Mouse (Mus musculus) heart, embryonic 10.5 days (tissue): ENCODE data around the gene Kat6b. TPM values are rescaled to one million over a fixed set of nuclear protein-coding genes. Genes with fewer than 3 reads are reported as not detected.

Experiments used
- DNase-seq: peaks from one replicate; pipeline ENCODE4 v3.0.0-alpha.2; 2017; ENCODE audit warnings: low spot score
- H3K27ac ChIP-seq: fragments of 300-500 bp; sonication (generic); 2 replicates; pipeline ENCODE4 v1.5.1; 2016; ENCODE audit warnings: mild to moderate bottlenecking
- H3K27me3 ChIP-seq: fragments of 300-500 bp; sonication (generic); 2 replicates; pipeline ENCODE4 v1.6.1; 2016; ENCODE audit warnings: mild to moderate bottlenecking; ENCODE audit not compliant: poor library complexity, insufficient read depth, severe bottlenecking
- H3K36me3 ChIP-seq: fragments of 300-500 bp; sonication (generic); 2 replicates; pipeline ENCODE4 v1.6.1; 2016; ENCODE audit warnings: mild to moderate bottlenecking, moderate library complexity
- H3K4me1 ChIP-seq: fragments of 300-500 bp; sonication (generic); 2 replicates; pipeline ENCODE4 v1.6.1; 2016; ENCODE audit warnings: mild to moderate bottlenecking
- H3K4me3 ChIP-seq: fragments of 300-500 bp; sonication (generic); 2 replicates; pipeline ENCODE4 v1.5.1; 2016; ENCODE audit warnings: mild to moderate bottlenecking, moderate library complexity
- H3K9me3 ChIP-seq: fragments of 300-500 bp; sonication (generic); 2 replicates; pipeline ENCODE4 v1.6.1; 2016; ENCODE audit warnings: mild to moderate bottlenecking, moderate library complexity
- WGBS: fragments of 180-500 bp; shearing (Covaris S2); methylation state at CpG from one replicate; pipeline ENCODE4 v1.1.7; 2016; 5-methylcytosine and 5-hydroxymethylcytosine counted together
- polyA plus RNA-seq: library from polyadenylated mRNA; unstranded; fragments of >200 nt; fragmentation: Nextera tagmentation; extraction: Ambion mirVana; gene quantifications from 2 replicates; pipeline ENCODE4 v1.2.1, GENCODE M21; 2016

The Kat6b gene
- polyA plus RNA-seq, 1 experiment from 2014 or later, result 11.1 TPM

DNA sequence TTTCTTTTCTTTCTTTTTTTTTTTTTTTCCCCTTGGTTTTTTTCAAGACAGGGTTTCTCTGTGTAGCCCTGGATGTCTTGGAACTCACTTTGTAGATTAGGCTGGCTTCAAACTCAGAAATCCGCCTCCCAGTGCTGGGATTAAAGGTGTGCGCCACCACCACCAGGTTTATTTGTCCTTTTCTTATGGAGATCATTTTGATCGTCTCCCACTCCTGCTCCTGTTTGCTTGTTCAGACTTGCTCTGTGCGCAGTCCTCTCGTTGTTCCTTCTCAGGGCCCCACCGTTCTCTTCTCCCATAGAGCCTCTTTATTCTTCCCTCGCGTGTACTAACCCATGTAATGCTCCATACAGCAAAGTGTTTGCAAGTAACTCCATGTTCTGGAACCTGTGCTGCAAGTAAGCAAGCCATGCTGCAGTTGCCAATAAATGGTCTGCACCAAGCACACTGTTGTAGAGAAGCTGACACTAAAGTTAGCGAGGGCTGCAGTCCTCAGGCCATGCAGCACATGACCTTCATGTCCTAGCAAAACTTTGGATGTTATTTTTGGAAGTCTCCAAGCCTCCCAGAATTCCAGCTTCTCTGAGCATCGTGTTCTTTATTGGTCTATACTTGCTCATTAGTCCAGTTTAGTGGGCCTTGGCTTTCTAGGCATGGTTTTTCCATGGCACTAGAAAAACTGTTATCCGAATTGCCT, 55.4 kb downstream of the Kat6b start:
- 82% methylated on average over 11 of the region's 11 CpGs for WGBS
- Histone ChIP-seq H3K27ac (peak overlapping the region; percentile 73), H3K4me3 (no peak overlapping the region)

DNA sequence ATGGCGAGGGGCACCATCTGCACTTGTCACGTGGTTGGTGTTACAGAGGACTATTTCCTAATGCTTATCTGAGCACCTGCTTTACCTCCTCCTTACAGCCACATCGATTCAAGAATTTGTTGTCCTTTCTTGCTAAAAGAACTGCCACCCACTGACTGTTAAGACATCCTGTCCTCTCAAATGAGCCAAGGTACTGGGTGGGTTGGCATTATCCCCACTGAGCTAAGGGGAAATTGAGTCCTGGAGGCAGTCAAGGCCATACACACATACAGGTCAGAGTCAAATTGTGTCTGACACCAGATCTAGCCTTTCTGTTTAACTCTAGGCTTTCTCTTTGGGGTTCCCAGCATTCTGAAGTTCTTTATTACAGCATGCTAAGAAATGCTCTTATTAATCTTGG, 56.6 kb downstream of the Kat6b start:
- WGBS, result 83% methylated on average over 3 of the region's 3 CpGs
- Histone ChIP-seq H3K36me3 (peaks cover 15% of the 10 kb centered on the region), H3K4me3 (no peak overlapping the region), H3K27ac (peak overlapping the region; percentile 69), H3K4me1 (peaks cover 39% of the 10 kb centered on the region), H3K27me3 (no peaks in the 10 kb centered on the region), H3K9me3 (no peaks in the 10 kb centered on the region)
- no peak for DNase-seq

More for the DNA sequence above, 55.4 kb downstream of the Kat6b start:
- peaks cover 8% of the 10 kb centered on the region; the same call in 1 of the 2 replicates for H3K36me3 ChIP-seq
- no peak for DNase-seq
- H3K27me3 ChIP-seq, result no peaks in the 10 kb centered on the region
- H3K4me1 ChIP-seq, result peaks cover 39% of the 10 kb centered on the region
- H3K9me3 ChIP-seq, result no peaks in the 10 kb centered on the region

DNA sequence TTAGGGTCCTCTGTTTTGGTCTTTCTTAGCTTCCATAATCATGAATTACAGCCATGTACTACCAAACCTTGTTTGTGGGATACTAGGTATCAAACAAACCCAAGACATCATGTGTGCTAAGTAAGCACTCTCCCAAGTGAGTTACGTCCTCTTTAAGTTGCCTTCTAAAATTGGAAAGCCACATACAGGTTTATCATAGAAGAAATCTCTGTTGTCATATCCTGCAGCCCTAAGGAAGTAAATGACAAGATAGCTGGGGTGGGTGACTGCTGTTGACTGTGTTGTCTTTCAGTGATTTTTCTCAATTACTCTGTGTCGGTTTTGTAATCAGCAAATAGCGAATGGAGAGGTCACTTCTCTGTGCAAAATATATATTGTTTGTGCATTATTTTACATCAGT, 58.5 kb downstream of the Kat6b start:
- Histone ChIP-seq H3K27me3 (no peaks in the 10 kb centered on the region), H3K27ac (no peak overlapping the region), H3K4me3 (no peak overlapping the region), H3K4me1 (peaks cover 34% of the 10 kb centered on the region), H3K9me3 (no peaks in the 10 kb centered on the region), H3K36me3 (peaks cover 13% of the 10 kb centered on the region)
- no peak for DNase-seq
- 85% methylated on average over 3 of the region's 3 CpGs for WGBS

DNA sequence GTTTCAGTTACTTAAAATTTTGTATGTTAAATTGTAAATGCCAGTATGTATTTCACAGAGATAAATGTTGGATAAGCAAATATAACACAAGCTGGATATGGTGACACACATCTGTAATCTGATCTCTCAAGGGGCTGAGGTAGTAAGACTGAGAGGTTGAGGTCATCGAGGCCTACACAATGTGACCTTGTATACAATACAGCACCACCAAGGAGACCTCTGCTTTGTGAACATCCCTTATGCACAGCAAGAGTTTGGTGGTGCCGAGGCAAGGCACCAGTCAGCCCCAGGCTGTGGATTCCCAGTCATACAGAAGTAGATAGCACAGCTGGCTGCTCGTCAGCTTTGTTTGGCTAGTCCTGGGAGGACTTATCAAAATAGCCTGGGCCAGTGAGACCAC, 59.1 kb downstream of the Kat6b start:
- no peak for DNase-seq
- H3K9me3 ChIP-seq, result no peaks in the 10 kb centered on the region
- H3K4me3 ChIP-seq, result no peak overlapping the region
- WGBS, result 50% methylated on average over 3 of the region's 3 CpGs
- H3K27ac ChIP-seq, result no peak overlapping the region
- H3K27me3 ChIP-seq, result no peaks in the 10 kb centered on the region
- H3K36me3 ChIP-seq, result peaks cover 10% of the 10 kb centered on the region
- H3K4me1 ChIP-seq, result peaks cover 37% of the 10 kb centered on the region

DNA sequence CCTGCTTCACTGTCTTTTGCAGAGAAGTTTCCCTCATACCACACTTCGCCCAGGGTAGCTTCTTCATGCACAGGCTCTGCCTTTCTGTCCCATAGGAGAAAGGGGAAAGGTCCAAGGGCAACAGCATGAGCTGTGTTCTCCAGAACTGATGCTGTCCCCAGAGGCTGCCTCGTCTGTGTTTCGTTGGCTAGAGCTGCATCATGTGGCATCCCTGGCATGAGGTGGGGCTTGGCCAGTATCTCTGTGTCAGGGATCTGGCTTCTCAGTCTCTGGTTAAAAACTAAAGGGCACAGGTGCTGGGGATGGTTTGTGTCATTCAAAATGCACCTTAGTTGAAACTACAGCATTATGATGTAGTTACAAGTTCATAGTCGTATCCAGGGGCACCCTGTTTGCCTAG, 64.3 kb downstream of the Kat6b start:
- H3K36me3 ChIP-seq, result peaks cover 10% of the 10 kb centered on the region
- no peak overlapping the region for H3K27ac ChIP-seq
- DNase-seq, result no peak
- WGBS, result 74% methylated on average over 4 of the region's 4 CpGs
- no peak overlapping the region for H3K4me3 ChIP-seq
- H3K4me1 ChIP-seq, result peaks cover 48% of the 10 kb centered on the region
- no peaks in the 10 kb centered on the region for H3K27me3 ChIP-seq
- no peaks in the 10 kb centered on the region for H3K9me3 ChIP-seq

DNA sequence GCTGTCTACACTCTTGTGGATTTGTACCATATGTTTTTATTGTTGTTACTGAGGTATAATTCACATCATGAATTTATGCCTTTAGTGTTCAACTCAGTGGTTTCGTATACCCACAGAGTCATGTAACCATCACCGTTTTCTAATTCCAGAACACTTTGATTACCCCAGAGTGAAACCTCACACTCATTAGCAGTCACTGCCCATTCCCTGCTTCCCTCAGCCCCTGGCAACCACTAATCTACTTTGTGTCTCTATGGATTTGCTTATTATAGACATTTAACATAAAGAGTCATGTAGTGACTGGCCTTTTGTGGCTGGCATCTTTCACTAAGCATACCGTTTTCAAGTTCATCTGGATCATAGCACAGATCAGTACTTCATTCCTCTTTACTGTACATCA, 65.1 kb downstream of the Kat6b start:
- no peak overlapping the region for H3K27ac ChIP-seq
- peaks cover 9% of the 10 kb centered on the region for H3K36me3 ChIP-seq
- H3K4me3 ChIP-seq, result no peak overlapping the region
- WGBS, result 85% methylated on average over 3 of the region's 3 CpGs
- no peak for DNase-seq
- H3K4me1 ChIP-seq, result peaks cover 45% of the 10 kb centered on the region
- H3K9me3 ChIP-seq, result no peaks in the 10 kb centered on the region
- H3K27me3 ChIP-seq, result no peaks in the 10 kb centered on the region

DNA sequence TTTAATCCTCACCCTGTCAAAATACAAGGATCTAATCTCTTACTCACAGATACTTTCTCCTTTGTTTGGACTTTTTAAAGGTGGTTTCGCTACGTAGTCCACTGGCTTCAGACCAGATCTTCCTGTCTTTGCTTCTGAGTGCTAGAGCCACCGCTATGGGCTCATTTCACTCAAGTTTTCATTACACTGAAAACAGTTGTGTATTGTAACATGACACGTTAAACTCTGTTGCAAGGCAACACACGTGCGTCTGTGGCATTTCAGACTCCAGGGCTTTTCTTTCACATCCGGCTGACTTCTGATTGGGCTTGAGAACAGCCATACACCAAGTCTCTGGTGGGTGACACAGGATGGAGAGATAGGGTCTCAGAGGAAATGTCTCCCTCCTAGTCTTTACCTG, 66.1 kb downstream of the Kat6b start:
- Histone ChIP-seq H3K27ac (peak overlapping the region; percentile 63; the same call in 1 of the 2 replicates), H3K4me3 (no peak overlapping the region)
- DNase-seq, result no peak

DNA sequence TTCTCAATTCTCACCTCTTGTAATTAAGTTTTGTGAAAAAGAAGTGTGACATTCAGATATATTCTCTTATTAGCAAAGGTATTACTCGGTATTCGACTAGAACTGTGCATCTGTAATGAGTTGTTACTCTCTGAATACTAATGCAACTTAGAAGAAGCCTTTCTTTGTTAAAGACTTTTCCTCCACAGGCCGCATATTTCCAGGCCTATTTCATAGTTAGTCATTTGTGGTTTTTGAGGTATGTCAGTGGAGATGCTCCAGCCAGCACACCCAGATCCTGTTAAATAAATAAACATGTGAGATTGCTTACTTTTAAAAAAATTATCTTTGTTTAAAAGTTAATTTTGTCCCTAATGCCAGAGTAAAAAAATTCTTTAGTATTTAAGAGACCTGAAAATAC, 66.7 kb downstream of the Kat6b start:
- no peak for DNase-seq
- Histone ChIP-seq H3K9me3 (no peaks in the 10 kb centered on the region), H3K4me1 (peaks cover 55% of the 10 kb centered on the region), H3K4me3 (no peak overlapping the region), H3K27ac (no peak overlapping the region), H3K36me3 (no peaks in the 10 kb centered on the region), H3K27me3 (no peaks in the 10 kb centered on the region)
- 91% methylated on average over 3 of the region's 3 CpGs for WGBS

More for the DNA sequence above, 66.1 kb downstream of the Kat6b start:
- 18% methylated on average over 7 of the region's 7 CpGs for WGBS
- Histone ChIP-seq H3K9me3 (no peaks in the 10 kb centered on the region), H3K27me3 (no peaks in the 10 kb centered on the region), H3K4me1 (peaks cover 53% of the 10 kb centered on the region), H3K36me3 (peaks cover 2% of the 10 kb centered on the region)

DNA sequence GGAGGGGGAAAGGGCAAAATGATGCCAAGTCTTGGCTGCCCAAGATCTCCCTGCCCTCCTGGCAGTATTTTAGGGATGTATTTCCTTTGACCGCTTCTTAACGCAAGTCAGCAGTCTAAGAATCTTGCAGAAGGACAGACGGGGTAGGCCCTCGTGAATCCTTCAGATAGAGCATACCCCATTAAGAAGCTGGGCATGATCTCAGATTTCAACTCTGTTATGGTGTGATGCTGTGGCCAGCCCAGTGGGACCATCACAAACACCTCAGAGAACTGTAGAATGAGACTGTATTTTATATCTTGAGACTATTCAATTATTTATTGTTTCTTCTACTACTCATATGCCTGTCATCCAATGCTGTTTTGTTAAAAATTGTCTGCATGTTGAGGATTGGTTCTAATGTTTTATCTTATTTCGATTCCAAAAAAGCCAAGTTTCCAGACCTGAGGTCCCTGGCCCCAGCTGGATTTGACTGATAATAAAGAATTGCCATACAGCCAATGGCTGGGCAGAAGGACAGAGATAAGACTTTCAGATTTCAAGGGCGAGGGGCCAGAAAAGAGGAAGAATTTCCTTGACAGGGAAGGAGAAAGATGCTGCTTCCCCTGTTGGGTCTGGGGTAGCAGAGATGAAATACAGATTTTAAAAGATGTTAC, 67.8 kb downstream of the Kat6b start:
- DNase-seq, result no peak
- Histone ChIP-seq H3K36me3 (no peaks in the 10 kb centered on the region), H3K27me3 (no peaks in the 10 kb centered on the region), H3K9me3 (no peaks in the 10 kb centered on the region), H3K27ac (no peak overlapping the region), H3K4me1 (peaks cover 63% of the 10 kb centered on the region), H3K4me3 (no peak overlapping the region)
- 53% methylated on average over 6 of the region's 6 CpGs for WGBS

DNA sequence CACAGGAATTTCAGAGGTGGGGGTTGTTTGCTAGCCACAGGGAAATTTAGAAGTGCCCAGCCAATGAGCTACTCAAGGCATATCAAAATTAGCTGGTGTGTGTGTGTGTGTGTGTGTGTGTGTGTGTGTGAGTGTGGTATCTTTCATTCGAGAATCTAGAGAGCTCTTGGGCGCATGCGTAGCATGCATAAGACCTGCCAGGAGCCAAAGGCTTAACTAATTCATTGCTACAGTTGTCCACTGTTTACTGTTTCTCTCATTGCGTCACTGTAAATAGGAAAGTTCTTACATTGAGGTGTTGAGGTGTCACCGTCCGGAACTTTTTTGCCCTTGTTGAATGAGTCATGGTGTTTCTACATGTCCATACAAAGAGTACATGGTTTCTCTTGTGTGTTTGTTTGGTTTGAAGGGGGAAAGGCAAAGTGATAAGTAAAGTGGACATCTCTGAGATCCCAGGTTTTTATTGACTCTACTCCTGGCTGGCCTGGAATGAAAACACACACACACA, 68.4 kb downstream of the Kat6b start:
- Histone ChIP-seq H3K4me1 (peaks cover 64% of the 10 kb centered on the region), H3K4me3 (no peak overlapping the region), H3K9me3 (no peaks in the 10 kb centered on the region), H3K36me3 (no peaks in the 10 kb centered on the region), H3K27ac (no peak overlapping the region), H3K27me3 (no peaks in the 10 kb centered on the region)
- 64% methylated on average over 6 of the region's 6 CpGs for WGBS
- DNase-seq, result no peak

DNA sequence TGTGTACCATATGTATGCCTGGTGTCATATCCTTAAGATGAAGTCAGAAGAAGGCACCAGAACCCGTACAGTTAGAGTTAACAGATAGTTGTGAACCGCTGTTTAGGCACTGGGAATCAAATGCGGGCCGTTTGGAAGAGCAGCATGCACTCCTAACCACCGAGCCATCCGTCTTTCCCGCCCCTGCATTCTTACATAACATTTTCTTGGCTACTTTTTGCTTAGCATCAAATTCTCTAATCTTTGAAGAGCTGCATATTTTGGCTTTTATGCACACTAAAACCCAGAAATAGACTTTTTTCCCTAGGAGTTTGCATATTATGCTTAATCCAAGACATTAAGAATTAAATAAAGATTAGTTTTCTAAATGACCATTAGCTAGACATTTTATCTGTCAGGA, 69.3 kb downstream of the Kat6b start:
- peaks cover 59% of the 10 kb centered on the region for H3K4me1 ChIP-seq
- no peak for DNase-seq
- WGBS, result 86% methylated on average over 7 of the region's 7 CpGs

DNA sequence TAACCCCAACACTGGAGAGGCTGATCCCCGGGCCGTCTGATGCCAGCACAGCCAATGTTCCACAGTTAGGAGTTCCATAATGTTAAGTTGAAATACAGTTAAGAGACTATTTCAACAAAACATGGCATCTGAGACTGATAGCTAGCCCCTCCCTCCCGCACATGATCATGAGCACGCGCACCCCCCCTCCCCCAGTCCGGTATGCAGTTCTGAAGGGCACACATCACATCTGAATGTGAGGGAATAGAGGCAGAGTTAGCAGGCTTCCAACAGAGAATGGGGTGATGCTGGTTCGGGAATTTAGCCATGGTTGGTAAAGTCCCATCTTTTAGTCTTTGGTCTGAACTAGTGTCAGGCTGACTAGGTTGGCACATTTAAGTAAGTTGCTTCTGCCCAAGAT, 70.4 kb downstream of the Kat6b start:
- Histone ChIP-seq H3K9me3 (no peaks in the 10 kb centered on the region), H3K4me1 (peaks cover 55% of the 10 kb centered on the region), H3K27ac (no peak overlapping the region), H3K4me3 (no peak overlapping the region), H3K27me3 (no peaks in the 10 kb centered on the region), H3K36me3 (no peaks in the 10 kb centered on the region)
- no peak for DNase-seq
- WGBS, result 86% methylated on average over 7 of the region's 7 CpGs

More for the DNA sequence above, 69.3 kb downstream of the Kat6b start:
- no peak overlapping the region for H3K4me3 ChIP-seq
- H3K27me3 ChIP-seq, result no peaks in the 10 kb centered on the region
- H3K36me3 ChIP-seq, result no peaks in the 10 kb centered on the region
- no peaks in the 10 kb centered on the region for H3K9me3 ChIP-seq
- no peak overlapping the region for H3K27ac ChIP-seq

DNA sequence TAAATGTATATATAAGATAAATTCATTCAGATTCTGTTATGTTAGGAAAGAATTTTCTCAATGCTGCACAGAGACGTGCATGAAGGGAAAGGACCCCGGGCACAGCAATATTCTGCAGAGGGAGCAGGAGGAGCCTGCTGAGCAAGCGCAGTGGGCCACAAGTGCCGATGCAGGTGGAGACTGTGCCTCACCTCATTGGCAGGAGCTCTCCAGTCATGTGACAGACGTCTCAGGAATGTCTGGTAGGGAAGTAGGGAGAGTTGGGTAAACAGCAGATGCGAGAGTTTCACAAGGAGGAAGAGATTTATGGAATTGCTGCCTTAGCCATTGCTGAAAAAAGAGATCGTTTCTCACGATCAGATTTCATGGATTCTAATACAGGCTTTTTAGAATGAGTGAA, 71.7 kb downstream of the Kat6b start:
- WGBS, result 68% methylated on average over 8 of the region's 8 CpGs
- DNase-seq, result no peak
- Histone ChIP-seq H3K27ac (no peak overlapping the region), H3K9me3 (no peaks in the 10 kb centered on the region), H3K27me3 (no peaks in the 10 kb centered on the region), H3K4me3 (no peak overlapping the region), H3K36me3 (no peaks in the 10 kb centered on the region), H3K4me1 (peaks cover 43% of the 10 kb centered on the region)
